Comparison of ENCODE assay signal across 24 mouse cellular contexts in the genomic region with DNA sequence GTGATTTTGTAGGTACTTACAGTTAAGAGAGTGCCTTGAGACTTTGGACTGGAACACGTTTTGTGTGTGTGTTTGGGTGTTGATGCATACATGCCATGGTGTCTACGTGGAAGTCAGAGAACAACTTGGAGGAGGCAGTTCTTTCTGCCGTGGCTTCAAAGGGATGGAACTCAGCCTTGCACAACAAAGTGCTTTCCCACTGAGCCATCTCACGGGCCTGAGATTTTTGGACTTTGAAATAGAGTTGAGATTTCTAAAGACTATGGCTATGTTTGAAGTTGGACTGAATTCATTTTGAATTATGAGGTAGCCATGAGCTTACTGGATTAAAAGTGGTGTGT.
"Had no signal": no experiment of that assay in that cellular context is flagged by ENCODE, and none has a peak within 500 bp of the region (broad histone marks: within the 10 kb centered on the region; RNA-seq: fewer than 3 reads in every experiment).

No protein-coding gene starts in this region.

- DNase-seq: gastrocnemius, postnatal 14 days; gastrocnemius, postnatal 36 days; heart, adult 18-20 months; heart, postnatal 10 days; heart, postnatal 36 days; kidney, adult 11 months; kidney, adult 2 months; kidney, adult 9 months; kidney, postnatal 14 days; kidney, postnatal 36 days; layer of hippocampus, adult 9-11 months; layer of hippocampus, postnatal 36 days; liver had no signal

- ATAC-seq: hindbrain, postnatal 0 days; intestine, embryonic 16.5 days; liver, embryonic 12.5 days had no signal

- H3K9me3 ChIP-seq: heart, embryonic 10.5 days; heart, embryonic 12.5 days; hindbrain, embryonic 13.5 days; hindbrain, embryonic 15.5 days; kidney, embryonic 15.5 days; limb, embryonic 13.5 days; liver, embryonic 12.5 days had no signal

- H3K4me3 ChIP-seq: heart, embryonic 10.5 days; heart, embryonic 12.5 days; hindbrain, embryonic 13.5 days; hindbrain, embryonic 15.5 days; kidney, embryonic 15.5 days; limb, embryonic 13.5 days; liver, embryonic 12.5 days had no signal

- H3K9ac ChIP-seq: heart, embryonic 12.5 days; hindbrain, embryonic 13.5 days; hindbrain, embryonic 15.5 days; kidney, embryonic 15.5 days; limb, embryonic 13.5 days; liver, embryonic 12.5 days; liver, embryonic 14.5 days had no signal

- H3K27ac ChIP-seq: heart, embryonic 10.5 days; hindbrain, embryonic 13.5 days; hindbrain, embryonic 15.5 days; hindbrain, postnatal 0 days; kidney, embryonic 15.5 days; kidney, postnatal 0 days; limb, embryonic 13.5 days; liver, embryonic 12.5 days; liver, embryonic 14.5 days had no signal

- H3K4me2 ChIP-seq: heart, embryonic 12.5 days; hindbrain, embryonic 13.5 days; hindbrain, embryonic 15.5 days; kidney, embryonic 15.5 days; limb, embryonic 13.5 days; liver, embryonic 12.5 days had no signal

- H3K27me3 ChIP-seq: heart, embryonic 12.5 days; hindbrain, embryonic 13.5 days; hindbrain, embryonic 15.5 days; kidney, embryonic 15.5 days; limb, embryonic 13.5 days; liver, embryonic 12.5 days had no signal
